Mouse (Mus musculus) heart, adult 2 months (tissue): ENCODE measurements around the gene Ets1. TPM values are rescaled to one million over a fixed set of nuclear protein-coding genes. Genes with fewer than 3 reads are reported as not detected.

Experiments
- DNase-seq, 2 experiments: peaks; one replicate each; pipeline ENCODE4 v3.0.0; 2021
- H3K27ac ChIP-seq: fragments of 200-600 bp; 2 replicates; pipeline ENCODE4 v1.8.1; 2022
- H3K27me3 ChIP-seq: fragments of 200-500 bp; 2 replicates; pipeline ENCODE4 v1.6.1; 2012; ENCODE audit warnings: mild to moderate bottlenecking, low read length, inconsistent platforms, mixed read lengths; ENCODE audit not compliant: control insufficient read depth, insufficient read depth
- H3K36me3 ChIP-seq: fragments of 200-500 bp; 2 replicates; pipeline ENCODE4 v1.6.1; 2012; ENCODE audit warnings: low read length, inconsistent platforms; ENCODE audit not compliant: control insufficient read depth, insufficient read depth
- H3K4me1 ChIP-seq: fragments of 200-500 bp; 2 replicates; pipeline ENCODE4 v1.6.1; 2011; ENCODE audit warnings: low read length; ENCODE audit not compliant: control insufficient read depth, insufficient read depth
- H3K4me3 ChIP-seq: fragments of 200-600 bp; 2 replicates; pipeline ENCODE4 v1.8.1; 2022
- H3K79me2 ChIP-seq: fragments of 200-500 bp; replicated peaks from 2 replicates; pipeline ENCODE4 v1.6.1; 2012; ENCODE audit warnings: mild to moderate bottlenecking, inconsistent platforms, low read length, moderate library complexity, mixed read lengths; ENCODE audit not compliant: control insufficient read depth, insufficient read depth
- H3K9ac ChIP-seq: fragments of 200-500 bp; 2 replicates; pipeline ENCODE4 v1.6.1; 2012; ENCODE audit warnings: low read depth, mild to moderate bottlenecking, control low read depth, inconsistent platforms, low read length, mixed read lengths
- CTCF ChIP-seq: fragments of 200-600 bp; IDR thresholded peaks from 2 replicates; pipeline ENCODE4 v1.8.1; 2022; ENCODE audit warnings: antibody characterized with exemption, mild to moderate bottlenecking, moderate library complexity
- EP300 ChIP-seq: fragments of 200-500 bp; IDR thresholded peaks from 2 replicates; pipeline ENCODE4 v1.6.1; 2011; ENCODE audit warnings: low read depth, low read length, control low read depth; ENCODE audit not compliant: insufficient read depth
- POLR2A ChIP-seq: fragments of 200-500 bp; IDR thresholded peaks from 2 replicates; pipeline ENCODE4 v1.6.1; 2011; ENCODE audit warnings: mild to moderate bottlenecking, low read depth, low read length, control low read depth; ENCODE audit not compliant: insufficient read depth
- WGBS: fragments of 180-500 bp; shearing (Covaris S2); methylation state at CpG from one replicate; pipeline ENCODE4 v1.1.7; 2018; 5-methylcytosine and 5-hydroxymethylcytosine counted together
- intact Hi-C: fragments of 180-260 bp; cut with DNase I; formaldehyde crosslinking; loops from one replicate; pipeline ENCODE4 v1.15.1; 2025
- polyA plus RNA-seq: library from polyadenylated mRNA; depleted of rRNA; stranded (reverse); fragments of >200 nt; gene quantifications from 2 replicates; pipeline ENCODE4 v1.2.3, GENCODE M21; 2012
- total RNA-seq, 2 experiments: library from RNA; stranded (reverse); gene quantifications; 2 replicates each; pipeline ENCODE4 v1.2.3; 2021

Gene Ets1
- total and polyA plus RNA-seq, 3 experiments = 22.6 to 48.7 (median 40.7) TPM

GRCm38 (mm10) chr9:32612861-32613421, 23.1 kb upstream of the Ets1 start:
- no peaks in the 10 kb centered on the region for H3K79me2 ChIP-seq
- H3K27me3 ChIP-seq = no peaks in the 10 kb centered on the region
- no peaks in the 10 kb centered on the region; the same call in 1 of the 2 replicates for H3K36me3 ChIP-seq
- peak in 1 of 2 experiments; percentile 46 for DNase-seq
- H3K9ac ChIP-seq = no peak overlapping the region; the same call in 1 of the 2 replicates
- H3K4me3 ChIP-seq = no peak overlapping the region
- intact Hi-C loops = loop anchor here (2.0 to 5.0 kb wide), 2 partner anchors 18 to 79 kb away; no protein-coding TSS in a partner anchor
- peak overlapping the region; percentile 78 for H3K27ac ChIP-seq
- 49% methylated on average over 6 of the region's 6 CpGs for WGBS
- 0 out of 2 replicates have a peak, but pooled peaks have one; percentile 12 for TF ChIP-seq EP300
- TF ChIP-seq CTCF = no peak
- peaks cover 15% of the 10 kb centered on the region for H3K4me1 ChIP-seq

- H3K36me3 ChIP-seq = no peaks in the 10 kb centered on the region; the same call in 1 of the 2 replicates
- peak overlapping the region; percentile 78; the same call in 1 of the 2 replicates for H3K27ac ChIP-seq
- 84% methylated on average over 9 of the region's 9 CpGs for WGBS
- no peak for TF ChIP-seq POLR2A
- no peak for TF ChIP-seq CTCF
- TF ChIP-seq EP300 = no peak
- no peak for DNase-seq
- H3K27me3 ChIP-seq = no peaks in the 10 kb centered on the region
- H3K4me1 ChIP-seq = peaks cover 15% of the 10 kb centered on the region
- no peak overlapping the region for H3K9ac ChIP-seq
- intact Hi-C loops = loop anchor here (5.0 kb wide), 1 partner anchor 78 kb away; no protein-coding TSS in a partner anchor
- H3K79me2 ChIP-seq = no peaks in the 10 kb centered on the region
- no peak overlapping the region for H3K4me3 ChIP-seq
These were observed 21.8 kb upstream of the Ets1 start for GRCm38 (mm10) chr9:32614191-32614590.

GRCm38 (mm10) chr9:32615461-32615860, 20.6 kb upstream of the Ets1 start:
- Histone ChIP-seq H3K79me2 (no peaks in the 10 kb centered on the region), H3K4me3 (no peak overlapping the region), H3K9ac (no peak overlapping the region), H3K36me3 (no peaks in the 10 kb centered on the region; the same call in 1 of the 2 replicates), H3K27me3 (no peaks in the 10 kb centered on the region), H3K4me1 (peaks cover 18% of the 10 kb centered on the region), H3K27ac (no peak overlapping the region)
- no peak for DNase-seq
- intact Hi-C loops = no loop called here
- TF ChIP-seq POLR2A = no peak
- TF ChIP-seq CTCF = no peak
- no peak for TF ChIP-seq EP300
- 87% methylated on average over 6 of the region's 6 CpGs for WGBS

- Histone ChIP-seq H3K4me3 (no peak overlapping the region), H3K4me1 (peaks cover 18% of the 10 kb centered on the region), H3K36me3 (no peaks in the 10 kb centered on the region; the same call in 1 of the 2 replicates), H3K27me3 (no peaks in the 10 kb centered on the region), H3K27ac (no peak overlapping the region), H3K9ac (no peak overlapping the region), H3K79me2 (no peaks in the 10 kb centered on the region)
- no peak for TF ChIP-seq EP300
- no peak for TF ChIP-seq CTCF
- TF ChIP-seq POLR2A = no peak
- DNase-seq = no peak
- intact Hi-C loops = no loop called here
- 29% methylated on average over 7 of the region's 7 CpGs for WGBS
These were observed 20.0 kb upstream of the Ets1 start for GRCm38 (mm10) chr9:32615986-32616385.

- peaks cover 18% of the 10 kb centered on the region for H3K4me1 ChIP-seq
- no peaks in the 10 kb centered on the region; the same call in 1 of the 2 replicates for H3K36me3 ChIP-seq
- H3K4me3 ChIP-seq = no peak overlapping the region
- WGBS = 88% methylated on average over 5 of the region's 5 CpGs
- no peaks in the 10 kb centered on the region for H3K79me2 ChIP-seq
- H3K9ac ChIP-seq = no peak overlapping the region
- intact Hi-C loops = no loop called here
- no peak for TF ChIP-seq EP300
- TF ChIP-seq POLR2A = no peak
- no peak for TF ChIP-seq CTCF
- DNase-seq = no peak
- H3K27ac ChIP-seq = no peak overlapping the region
- H3K27me3 ChIP-seq = no peaks in the 10 kb centered on the region
These were observed 19.2 kb upstream of the Ets1 start for GRCm38 (mm10) chr9:32616516-32617429.

- intact Hi-C loops = no loop called here
- Histone ChIP-seq H3K9ac (no peak overlapping the region), H3K27ac (no peak overlapping the region; the same call in 1 of the 2 replicates), H3K79me2 (no peaks in the 10 kb centered on the region), H3K4me3 (no peak overlapping the region), H3K4me1 (peaks cover 14% of the 10 kb centered on the region), H3K27me3 (no peaks in the 10 kb centered on the region), H3K36me3 (no peaks in the 10 kb centered on the region; the same call in 1 of the 2 replicates)
- WGBS = 55% methylated on average over 5 of the region's 5 CpGs
- no peak for TF ChIP-seq CTCF
- TF ChIP-seq POLR2A = no peak
- no peak for TF ChIP-seq EP300
- DNase-seq = peak in 1 of 2 experiments; percentile 45
These were observed 18.6 kb upstream of the Ets1 start for GRCm38 (mm10) chr9:32617430-32617768.
